Mouse (Mus musculus) bone marrow macrophage, adult 2 months (primary cell): Measurements from ENCODE around the gene Zdhhc19.

ENCODE experiments used
- CTCF ChIP-seq: IDR thresholded peaks from 2 replicates; pipeline ENCODE4 v1.5.1; 2012; ENCODE audit warnings: low read depth, mild to moderate bottlenecking, low read length, moderate library complexity
- POLR2A ChIP-seq: IDR thresholded peaks from 2 replicates; pipeline ENCODE4 v1.6.1; 2012; ENCODE audit warnings: mild to moderate bottlenecking, low read depth, low read length, borderline replicate concordance

- no peak for TF ChIP-seq CTCF
- no peak for TF ChIP-seq POLR2A
Observed at GRCm38 (mm10) chr16:32593916-32594315, 97.9 kb downstream of the Zdhhc19 start.
